Mouse (Mus musculus) E14TG2a.4 (cell line): Measurements from ENCODE around the gene Sfn.

ENCODE experiments used
- CTCF ChIP-seq: conservative IDR thresholded peaks from 2 replicates; pipeline ENCODE4 v1.5.1; 2014; ENCODE audit warnings: low read length
- NANOG ChIP-seq: IDR thresholded peaks from 2 replicates; pipeline ENCODE4 v1.6.1; 2014; ENCODE audit warnings: borderline replicate concordance, low read length, mixed read lengths

GRCm38 (mm10) chr4:133615416-133615815, 13.4 kb upstream of the Sfn start:
- TF ChIP-seq CTCF: no peak
- TF ChIP-seq NANOG: no peak
